26 mouse cellular contexts compared by ENCODE assay signal in the genomic region with DNA sequence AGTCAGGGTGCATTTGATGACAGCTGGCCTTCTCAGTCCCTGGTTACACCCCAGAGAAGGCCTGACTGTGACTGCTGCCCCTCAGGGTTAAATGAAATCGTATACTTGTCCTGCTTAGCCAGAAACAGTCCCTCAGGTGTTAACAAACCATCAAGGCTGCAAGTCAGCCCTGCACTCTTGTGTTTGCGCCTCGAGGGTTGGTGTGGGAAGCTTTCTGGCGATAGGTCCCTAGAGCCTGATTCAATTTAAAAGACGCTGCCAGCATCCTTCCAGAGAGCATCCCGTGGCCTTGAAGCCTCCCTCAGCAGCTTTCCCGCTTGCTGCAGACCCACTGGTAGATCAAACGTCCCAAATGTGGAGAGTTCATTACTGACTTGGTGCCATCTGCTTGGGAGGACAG. TPM values are rescaled to one million over a fixed set of nuclear protein-coding genes. Genes with fewer than 3 reads are reported as not detected.
A peak's percentile ranks its signal among the peaks of the same experiment; 100 is the strongest.
DNase-seq lines count a peak whose midpoint lies in the region; ATAC-seq and TF ChIP-seq lines count a peak whose summit lies in the region.
"Had no signal": no experiment of that assay in that cellular context is flagged by ENCODE, and none has a peak within 500 bp of the region (broad histone marks: within the 10 kb centered on the region; RNA-seq: fewer than 3 reads in every experiment).

No protein-coding gene starts in this region.

- no peaks in the 10 kb centered on the region for H3K36me3 ChIP-seq in midbrain, embryonic 14.5 days (ENCODE audit: control insufficient read depth, insufficient read depth, low read length)
- H3K36me3 ChIP-seq in midbrain, embryonic 16.5 days (ENCODE audit: control insufficient read depth, insufficient read depth, low read length), result no peaks in the 10 kb centered on the region
- no peaks in the 10 kb centered on the region for H3K36me3 ChIP-seq in ES-Bruce4 (ENCODE audit: control insufficient read depth, insufficient read depth, low read length, poor library complexity, severe bottlenecking)
- H3K36me3 ChIP-seq: hindbrain, embryonic 12.5 days; kidney, embryonic 15.5 days; limb, embryonic 12.5 days; liver, embryonic 15.5 days; midbrain, embryonic 15.5 days had no signal

- 38% methylated on average over 8 of the region's 8 CpGs for WGBS in midbrain, embryonic 14.5 days
- 26% methylated on average over 8 of the region's 8 CpGs for WGBS in midbrain, embryonic 16.5 days

- no peaks in the 10 kb centered on the region for H3K9me3 ChIP-seq in midbrain, embryonic 14.5 days (ENCODE audit: control insufficient read depth, low read length)
- H3K9me3 ChIP-seq in midbrain, embryonic 16.5 days (replicated peaks; ENCODE audit: control insufficient read depth, low read length, poor library complexity, severe bottlenecking), result no peaks in the 10 kb centered on the region
- no peaks in the 10 kb centered on the region for H3K9me3 ChIP-seq in ES-Bruce4 (replicated peaks; ENCODE audit: control insufficient read depth, insufficient read depth, low read length, poor library complexity, severe bottlenecking)
- H3K9me3 ChIP-seq: forebrain, embryonic 13.5 days; hindbrain, embryonic 12.5 days; kidney, embryonic 15.5 days; limb, embryonic 12.5 days; liver, embryonic 15.5 days; midbrain, embryonic 15.5 days had no signal

- ATAC-seq in midbrain, embryonic 14.5 days (ENCODE audit: low FRiP score, low TSS enrichment), result no peak
- ATAC-seq in midbrain, embryonic 16.5 days, result no peak
- ATAC-seq: forebrain, embryonic 13.5 days; inflammation-experienced regulatory T-cells, adult 6 months; midbrain, embryonic 15.5 days had no signal

- no peak for TF ChIP-seq CTCF in gastrocnemius, adult 2 months (IDR thresholded peaks at IDR 0.05)
- TF ChIP-seq CTCF in ES-Bruce4 (IDR thresholded peaks at IDR 0.05; ENCODE audit: low read depth, low read length), result no peak

- intact Hi-C loops in gastrocnemius, adult 2 months (cut with DNase I), result no loop called here
- intact Hi-C loops in gastrocnemius, postnatal 36 days (cut with DNase I), result loop anchor here (5.0 kb wide), 2 partner anchors 103 to 293 kb away; no protein-coding TSS in a partner anchor

- H3K9ac ChIP-seq in midbrain, embryonic 14.5 days (replicated peaks; ENCODE audit: low read length), result no peak overlapping the region
- H3K9ac ChIP-seq in midbrain, embryonic 16.5 days (ENCODE audit: low read depth, low read length), result no peak overlapping the region
- 0 out of 2 replicates have a peak overlapping the region, but pooled peaks have one; percentile 11 for H3K9ac ChIP-seq in ES-Bruce4 (ENCODE audit: low read depth, poor library complexity, severe bottlenecking)
- H3K9ac ChIP-seq: forebrain, embryonic 13.5 days; hindbrain, embryonic 12.5 days; kidney, embryonic 15.5 days; limb, embryonic 12.5 days; liver, embryonic 15.5 days; lung, embryonic 14.5 days; midbrain, embryonic 15.5 days had no signal

- H3K4me2 ChIP-seq in midbrain, embryonic 14.5 days (ENCODE audit: low read length), result no peak overlapping the region
- H3K4me2 ChIP-seq in midbrain, embryonic 16.5 days (ENCODE audit: low read length), result no peak overlapping the region
- H3K4me2 ChIP-seq: forebrain, embryonic 13.5 days; hindbrain, embryonic 12.5 days; kidney, embryonic 15.5 days; limb, embryonic 12.5 days; liver, embryonic 15.5 days; lung, embryonic 14.5 days; midbrain, embryonic 15.5 days had no signal

- no peaks in the 10 kb centered on the region for H3K27me3 ChIP-seq in midbrain, embryonic 14.5 days (ENCODE audit: control insufficient read depth, insufficient read depth, low read length)
- no peaks in the 10 kb centered on the region for H3K27me3 ChIP-seq in midbrain, embryonic 16.5 days (ENCODE audit: control insufficient read depth, insufficient read depth, low read depth, low read length)
- no peaks in the 10 kb centered on the region for H3K27me3 ChIP-seq in ES-Bruce4 (ENCODE audit: control insufficient read depth, insufficient read depth, low read length, poor library complexity, severe bottlenecking)
- H3K27me3 ChIP-seq: forebrain, embryonic 13.5 days; hindbrain, embryonic 12.5 days; kidney, embryonic 15.5 days; limb, embryonic 12.5 days; liver, embryonic 15.5 days; midbrain, embryonic 15.5 days had no signal

- no peak for TF ChIP-seq EP300 in ES-Bruce4 (IDR thresholded peaks at IDR 0.05; ENCODE audit: insufficient read depth, low read depth, low read length)

- no peaks in the 10 kb centered on the region for H3K4me1 ChIP-seq in midbrain, embryonic 14.5 days (ENCODE audit: control insufficient read depth, insufficient read depth, low read length)
- peaks cover 3% of the 10 kb centered on the region; the same call in 1 of the 2 replicates for H3K4me1 ChIP-seq in midbrain, embryonic 16.5 days (ENCODE audit: control insufficient read depth, insufficient read depth, low read length)
- no peaks in the 10 kb centered on the region for H3K4me1 ChIP-seq in ES-Bruce4 (ENCODE audit: control insufficient read depth, insufficient read depth, low read length)
- H3K4me1 ChIP-seq: liver, embryonic 15.5 days had no signal

- DNase-seq in gastrocnemius, adult 2 months, result no peak
- DNase-seq in gastrocnemius, postnatal 36 days, result no peak
- DNase-seq in midbrain, embryonic 14.5 days, result peak; percentile 37
- DNase-seq in thymus, postnatal 36 days, result peak; percentile 40 to 47
- DNase-seq in layer of hippocampus, postnatal 14 days (ENCODE audit: low spot score in 2 of 2), result no peak
- DNase-seq: adrenal gland, postnatal 14 days; cerebellum, adult 11 months; cerebellum, adult 9-10 months; gastrocnemius, postnatal 25 days; heart, adult 2 months; kidney, adult 11 months; kidney, postnatal 25 days; lung, embryonic 14.5 days; lung, postnatal 14 days; retina, postnatal 1 day; right cerebral cortex, postnatal 14 days had no signal

- H3K4me3 ChIP-seq in gastrocnemius, adult 2 months, result no peak overlapping the region
- H3K4me3 ChIP-seq in midbrain, embryonic 14.5 days (replicated peaks; ENCODE audit: low read depth, low read length), result no peak overlapping the region
- no peak overlapping the region for H3K4me3 ChIP-seq in midbrain, embryonic 16.5 days (ENCODE audit: low read depth, low read length)
- H3K4me3 ChIP-seq in ES-Bruce4 (ENCODE audit: low read depth, low read length), result no peak overlapping the region
- H3K4me3 ChIP-seq: forebrain, embryonic 13.5 days; heart, adult 2 months; hindbrain, embryonic 12.5 days; kidney, embryonic 15.5 days; left cerebral cortex, adult 2 months; limb, embryonic 12.5 days; liver, embryonic 15.5 days; midbrain, embryonic 15.5 days had no signal

- TF ChIP-seq POLR2A in ES-Bruce4 (IDR thresholded peaks at IDR 0.05; ENCODE audit: insufficient read depth, low read length), result no peak

- peak overlapping the region; percentile 24 for H3K27ac ChIP-seq in gastrocnemius, adult 2 months
- H3K27ac ChIP-seq in midbrain, embryonic 14.5 days (replicated peaks; ENCODE audit: low read depth, low read length), result no peak overlapping the region
- H3K27ac ChIP-seq in midbrain, embryonic 16.5 days (ENCODE audit: low read length), result no peak overlapping the region
- H3K27ac ChIP-seq in ES-Bruce4 (ENCODE audit: insufficient read depth, low read length), result peak overlapping the region; percentile 60
- H3K27ac ChIP-seq: forebrain, embryonic 13.5 days; heart, adult 2 months; hindbrain, embryonic 12.5 days; kidney, embryonic 15.5 days; left cerebral cortex, adult 2 months; limb, embryonic 12.5 days; liver, embryonic 15.5 days; midbrain, embryonic 15.5 days had no signal

RNA-seq across cellular contexts. Expression of a gene that starts 27.3 kb away (rescaled TPM):
- 10 to 100 TPM in 1 of 2 experiments, 1 to 10 TPM in 1; 5.4 to 10.9 TPM for total RNA-seq in gastrocnemius, adult 2 months (2021)
- 10 to 100 TPM; 11.7 to 17.6 TPM for total RNA-seq in gastrocnemius, postnatal 36 days (2021)
- polyA plus RNA-seq in midbrain, embryonic 14.5 days (2014; fragmentation: Nextera tagmentation; extraction: Ambion mirVana), result 7.9 and 9.8 TPM in 2 replicates
- 9.5 and 12.4 TPM in 2 replicates for polyA plus RNA-seq in midbrain, embryonic 16.5 days (2015; fragmentation: Nextera tagmentation; extraction: Ambion mirVana)
- polyA plus RNA-seq in ES-Bruce4 (2011; ENCODE audit: insufficient read depth, insufficient read length, low read depth, missing spikeins), result 5.9 and 6.7 TPM in 2 replicates
- total RNA-seq in layer of hippocampus, postnatal 14 days (2021), result 10 to 100 TPM; 26.1 to 30.4 TPM

Comparison
In these comparisons a context has a peak if more than half of its experiments do, and no peak if none do; other contexts are left out.
1. DNase-seq: peak in midbrain, embryonic 14.5 days (single experiment) and thymus, postnatal 36 days (2 of 2); none in gastrocnemius, adult 2 months (single experiment), gastrocnemius, postnatal 36 days (0 of 2) and layer of hippocampus, postnatal 14 days (0 of 2).
2. H3K27ac ChIP-seq: peak in gastrocnemius, adult 2 months (single experiment) and ES-Bruce4 (single experiment); none in midbrain, embryonic 14.5 days (single experiment) and midbrain, embryonic 16.5 days (single experiment).